Mouse (Mus musculus): ENCODE measurements around the gene 1700029F12Rik. TPM values are rescaled to one million over a fixed set of nuclear protein-coding genes. Genes with fewer than 3 reads are reported as not detected.
A peak's percentile ranks its signal among the peaks of the same experiment; 100 is the strongest.

1700029F12Rik gene
- polyA plus RNA-seq, 1 experiment = 0.22 TPM

- no peak for DNase-seq
- TF ChIP-seq POLR2A (IDR thresholded peaks at IDR 0.05; ENCODE audit: low read depth, low read length) (no peak), CTCF (conservative IDR thresholded peaks at IDR 0.05; ENCODE audit: insufficient read depth, insufficient read length, low read depth, low read length) (no peak)
- no peaks in the 10 kb centered on the region for H3K27me3 ChIP-seq (replicated peaks; ENCODE audit: control insufficient read depth, insufficient read depth, low read length)
- no peak overlapping the region for H3K4me3 ChIP-seq (ENCODE audit: insufficient read depth, low read depth, low read length)
- no peaks in the 10 kb centered on the region for H3K36me3 ChIP-seq (ENCODE audit: control insufficient read depth, insufficient read depth, low read length)
- H3K4me1 ChIP-seq (ENCODE audit: control insufficient read depth, insufficient read depth, low read length) = peaks cover 8% of the 10 kb centered on the region
- no peak overlapping the region for H3K27ac ChIP-seq (ENCODE audit: insufficient read depth, low read depth, low read length)
- WGBS = 97% methylated on average over 16 of the region's 16 CpGs
Observed at GRCm38 (mm10) chr13:96989129-96989528, 45.0 kb downstream of the 1700029F12Rik start.

GRCm38 (mm10) chr13:96985599-96986275, 48.4 kb downstream of the 1700029F12Rik start:
- TF ChIP-seq POLR2A (IDR thresholded peaks at IDR 0.05; ENCODE audit: low read depth, low read length) = no peak
- no peak for TF ChIP-seq CTCF (conservative IDR thresholded peaks at IDR 0.05; ENCODE audit: insufficient read depth, insufficient read length, low read depth, low read length)
- DNase-seq = peak; percentile 57
- Histone ChIP-seq H3K36me3 (ENCODE audit: control insufficient read depth, insufficient read depth, low read length) (no peaks in the 10 kb centered on the region), H3K4me1 (ENCODE audit: control insufficient read depth, insufficient read depth, low read length) (peaks cover 14% of the 10 kb centered on the region), H3K27ac (ENCODE audit: insufficient read depth, low read depth, low read length) (peak overlapping the region; percentile 80), H3K27me3 (replicated peaks; ENCODE audit: control insufficient read depth, insufficient read depth, low read length) (no peaks in the 10 kb centered on the region), H3K4me3 (ENCODE audit: insufficient read depth, low read depth, low read length) (no peak overlapping the region)
- WGBS = 44% methylated on average over 12 of the region's 12 CpGs

DNA sequence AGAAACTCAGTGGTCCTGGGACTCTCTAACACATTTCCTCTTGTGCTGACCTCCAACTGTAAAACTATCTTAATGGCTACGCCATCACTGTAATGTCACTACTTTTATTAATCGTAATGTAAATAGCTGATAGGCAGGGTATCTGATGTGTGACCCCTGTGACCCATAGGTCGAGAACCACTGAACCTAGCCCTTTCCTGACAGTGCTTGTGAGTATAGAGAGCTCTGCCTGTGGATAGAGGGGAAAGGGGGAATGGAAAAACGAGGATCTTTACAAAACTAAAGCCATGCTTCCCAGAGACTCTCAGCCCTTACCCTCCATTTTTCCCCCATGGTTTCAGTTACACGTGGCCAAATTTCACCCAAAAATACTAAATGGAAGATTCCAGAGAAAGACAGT, 49.5 kb downstream of the 1700029F12Rik start:
- DNase-seq = no peak

GRCm38 (mm10) chr13:96983251-96984126, 50.7 kb downstream of the 1700029F12Rik start:
- DNase-seq = peak; percentile 73
- whole genome bisulfite sequencing = 21% methylated on average over 26 of the region's 26 CpGs
- H3K27me3 ChIP-seq (replicated peaks; ENCODE audit: control insufficient read depth, insufficient read depth, low read length) = no peaks in the 10 kb centered on the region
- no peaks in the 10 kb centered on the region for H3K36me3 ChIP-seq (ENCODE audit: control insufficient read depth, insufficient read depth, low read length)
- peaks cover 14% of the 10 kb centered on the region for H3K4me1 ChIP-seq (ENCODE audit: control insufficient read depth, insufficient read depth, low read length)
- peak overlapping the region; percentile 38; the same call in 1 of the 2 replicates for H3K4me3 ChIP-seq (ENCODE audit: insufficient read depth, low read depth, low read length)
- TF ChIP-seq POLR2A (IDR thresholded peaks at IDR 0.05; ENCODE audit: low read depth, low read length) = no peak
- no peak for TF ChIP-seq CTCF (conservative IDR thresholded peaks at IDR 0.05; ENCODE audit: insufficient read depth, insufficient read length, low read depth, low read length)
- H3K27ac ChIP-seq (ENCODE audit: insufficient read depth, low read depth, low read length) = peak overlapping the region; percentile 98

More for the DNA sequence above, 49.5 kb downstream of the 1700029F12Rik start:
- H3K27ac ChIP-seq (ENCODE audit: insufficient read depth, low read depth, low read length) = peak overlapping the region; percentile 98; the same call in 1 of the 2 replicates
- H3K4me1 ChIP-seq (ENCODE audit: control insufficient read depth, insufficient read depth, low read length) = peaks cover 14% of the 10 kb centered on the region
- no peak overlapping the region for H3K4me3 ChIP-seq (ENCODE audit: insufficient read depth, low read depth, low read length)
- no peaks in the 10 kb centered on the region for H3K27me3 ChIP-seq (replicated peaks; ENCODE audit: control insufficient read depth, insufficient read depth, low read length)
- H3K36me3 ChIP-seq (ENCODE audit: control insufficient read depth, insufficient read depth, low read length) = no peaks in the 10 kb centered on the region
- 78% methylated on average over 5 of the region's 5 CpGs for WGBS
- TF ChIP-seq CTCF (conservative IDR thresholded peaks at IDR 0.05; ENCODE audit: insufficient read depth, insufficient read length, low read depth, low read length) (no peak), POLR2A (IDR thresholded peaks at IDR 0.05; ENCODE audit: low read depth, low read length) (no peak)

DNA sequence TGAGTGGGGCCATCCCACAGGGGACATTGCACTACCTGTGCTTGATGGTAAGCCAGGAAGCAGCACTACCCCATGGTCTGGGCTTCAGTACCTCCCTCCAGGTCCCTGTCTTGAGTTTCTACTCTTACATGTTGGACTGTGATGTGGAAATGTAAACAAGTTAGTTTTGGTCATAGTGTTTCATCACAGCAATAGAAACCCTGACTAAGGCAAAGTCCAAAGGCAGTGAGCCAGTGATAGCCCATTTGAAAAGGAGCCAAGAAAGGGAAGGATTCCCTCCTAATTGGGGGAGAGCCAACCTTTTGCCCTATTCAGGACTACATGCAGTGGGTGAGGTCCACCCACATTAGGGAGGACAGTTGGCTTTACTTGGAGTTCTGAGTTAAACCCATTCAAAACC, 53.6 kb downstream of the 1700029F12Rik start:
- DNase-seq = no peak
- no peaks in the 10 kb centered on the region for H3K27me3 ChIP-seq (replicated peaks; ENCODE audit: control insufficient read depth, insufficient read depth, low read length)
- no peak overlapping the region for H3K4me3 ChIP-seq (ENCODE audit: insufficient read depth, low read depth, low read length)
- H3K27ac ChIP-seq (ENCODE audit: insufficient read depth, low read depth, low read length) = no peak overlapping the region
- TF ChIP-seq POLR2A (IDR thresholded peaks at IDR 0.05; ENCODE audit: low read depth, low read length) = no peak
- TF ChIP-seq CTCF (conservative IDR thresholded peaks at IDR 0.05; ENCODE audit: insufficient read depth, insufficient read length, low read depth, low read length) = no peak
- no peaks in the 10 kb centered on the region for H3K36me3 ChIP-seq (ENCODE audit: control insufficient read depth, insufficient read depth, low read length)
- H3K4me1 ChIP-seq (ENCODE audit: control insufficient read depth, insufficient read depth, low read length) = peaks cover 9% of the 10 kb centered on the region

DNA sequence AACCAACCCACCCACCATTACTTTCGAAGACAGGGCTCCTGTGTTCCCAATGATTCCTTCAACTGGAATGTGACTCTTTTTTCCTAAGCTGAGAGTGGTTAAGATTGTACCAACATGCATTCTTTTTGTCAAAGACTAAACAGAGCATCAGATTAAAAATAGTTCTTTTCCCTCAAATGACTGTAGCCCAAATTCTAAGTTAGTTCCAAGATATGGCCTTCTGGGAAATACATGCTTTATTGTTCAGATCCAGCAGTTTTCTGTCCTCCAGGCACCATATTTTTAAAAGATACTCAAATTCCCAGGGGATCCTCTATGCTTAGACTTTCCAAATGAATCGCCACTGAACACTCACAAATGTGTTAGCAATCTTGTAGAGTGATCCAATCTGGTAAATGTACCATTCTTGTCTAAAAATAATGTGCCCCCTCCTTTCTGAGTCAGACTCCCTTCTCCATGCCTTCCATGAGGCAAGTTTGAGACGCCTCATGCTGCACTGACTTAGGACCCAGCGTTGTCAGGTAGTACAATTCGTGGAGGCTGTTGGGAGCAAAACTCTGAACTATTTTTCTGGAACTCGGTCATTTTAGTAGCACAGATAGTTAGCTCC, 57.1 kb downstream of the 1700029F12Rik start:
- Histone ChIP-seq H3K4me1 (ENCODE audit: control insufficient read depth, insufficient read depth, low read length) (no peaks in the 10 kb centered on the region), H3K27me3 (replicated peaks; ENCODE audit: control insufficient read depth, insufficient read depth, low read length) (no peaks in the 10 kb centered on the region), H3K4me3 (ENCODE audit: insufficient read depth, low read depth, low read length) (no peak overlapping the region), H3K36me3 (ENCODE audit: control insufficient read depth, insufficient read depth, low read length) (no peaks in the 10 kb centered on the region), H3K27ac (ENCODE audit: insufficient read depth, low read depth, low read length) (no peak overlapping the region)
- WGBS = 91% methylated on average over 6 of the region's 6 CpGs
- TF ChIP-seq POLR2A (IDR thresholded peaks at IDR 0.05; ENCODE audit: low read depth, low read length) = no peak
- no peak for TF ChIP-seq CTCF (conservative IDR thresholded peaks at IDR 0.05; ENCODE audit: insufficient read depth, insufficient read length, low read depth, low read length)
- no peak for DNase-seq

GRCm38 (mm10) chr13:96973318-96973717, 60.8 kb downstream of the 1700029F12Rik start:
- no peak overlapping the region for H3K27ac ChIP-seq (ENCODE audit: insufficient read depth, low read depth, low read length)
- no peak for DNase-seq
- no peaks in the 10 kb centered on the region for H3K27me3 ChIP-seq (replicated peaks; ENCODE audit: control insufficient read depth, insufficient read depth, low read length)
- H3K4me1 ChIP-seq (ENCODE audit: control insufficient read depth, insufficient read depth, low read length) = no peaks in the 10 kb centered on the region
- 87% methylated on average over 4 of the region's 4 CpGs for WGBS
- H3K4me3 ChIP-seq (ENCODE audit: insufficient read depth, low read depth, low read length) = no peak overlapping the region
- no peaks in the 10 kb centered on the region for H3K36me3 ChIP-seq (ENCODE audit: control insufficient read depth, insufficient read depth, low read length)
- TF ChIP-seq CTCF (conservative IDR thresholded peaks at IDR 0.05; ENCODE audit: insufficient read depth, insufficient read length, low read depth, low read length) (no peak), POLR2A (IDR thresholded peaks at IDR 0.05; ENCODE audit: low read depth, low read length) (no peak)

Other genes with a start within 250 kb of the 1700029F12Rik start
- 1.2 and 1.3 TPM in 2 replicates for gene Gcnt4, start 109.7 kb downstream of the 1700029F12Rik start, polyA plus RNA-seq (2012; rRNA removed)
- gene Fam169a, start 32.9 kb upstream of the 1700029F12Rik start, polyA plus RNA-seq (2012; rRNA removed) = 0.06 and 0.23 TPM in 2 replicates
- 0.92 and 1.8 TPM in 2 replicates for gene Gm6169, start 64.9 kb upstream of the 1700029F12Rik start, polyA plus RNA-seq (2012; rRNA removed)
- 32.1 and 32.3 TPM in 2 replicates for gene Gfm2, start 103.6 kb upstream of the 1700029F12Rik start, polyA plus RNA-seq (2012; rRNA removed)
- gene Nsa2, start 103.6 kb upstream of the 1700029F12Rik start, polyA plus RNA-seq (2012; rRNA removed) = 25.4 and 32.5 TPM in 2 replicates
- 149 and 205 TPM in 2 replicates for gene Hexb, start 164.0 kb upstream of the 1700029F12Rik start, polyA plus RNA-seq (2012; rRNA removed)
- 2.7 and 3.6 TPM in 2 replicates for gene Enc1, start 206.7 kb upstream of the 1700029F12Rik start, polyA plus RNA-seq (2012; rRNA removed)